Mouse (Mus musculus): ENCODE results near the gene Snrpa.

Gene Snrpa

GRCm38 (mm10) chr7:27198779-27199178 lies 2.7 kb upstream of the Snrpa start:
- no peak for DNase-seq (ENCODE audit: low spot score)

GRCm38 (mm10) chr7:27198355-27198754 lies 2.3 kb upstream of the Snrpa start:
- no peak for DNase-seq (ENCODE audit: low spot score)

GRCm38 (mm10) chr7:27197634-27198033 lies 1.6 kb upstream of the Snrpa start:
- DNase-seq (ENCODE audit: low spot score): no peak

- no peak for DNase-seq (ENCODE audit: low spot score)
Measured at GRCm38 (mm10) chr7:27197136-27197535, 1.1 kb upstream of the Snrpa start.

GRCm38 (mm10) chr7:27193731-27194130 lies 2.3 kb downstream of the Snrpa start:
- no peak for DNase-seq (ENCODE audit: low spot score)

DNA sequence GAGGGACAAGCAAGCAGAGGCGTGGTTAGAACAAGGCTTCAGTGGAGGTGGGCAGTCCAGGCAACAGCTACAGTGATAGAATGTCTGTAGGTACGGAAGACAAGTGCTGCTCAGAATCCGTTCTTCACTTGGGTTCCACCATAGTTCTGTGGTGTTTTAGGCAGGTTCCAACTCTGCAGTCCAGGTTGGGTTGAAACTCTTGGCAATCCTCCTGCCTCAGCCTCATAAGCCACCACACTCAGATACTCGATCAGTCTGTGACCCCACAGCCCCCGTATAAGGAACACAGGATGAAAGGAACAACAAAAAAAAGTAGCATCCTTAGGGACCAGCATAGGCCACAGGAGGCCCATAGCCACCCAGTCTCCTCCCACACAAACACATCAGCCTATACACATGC lies 3.6 kb downstream of the Snrpa start:
- DNase-seq (ENCODE audit: low spot score): no peak

DNA sequence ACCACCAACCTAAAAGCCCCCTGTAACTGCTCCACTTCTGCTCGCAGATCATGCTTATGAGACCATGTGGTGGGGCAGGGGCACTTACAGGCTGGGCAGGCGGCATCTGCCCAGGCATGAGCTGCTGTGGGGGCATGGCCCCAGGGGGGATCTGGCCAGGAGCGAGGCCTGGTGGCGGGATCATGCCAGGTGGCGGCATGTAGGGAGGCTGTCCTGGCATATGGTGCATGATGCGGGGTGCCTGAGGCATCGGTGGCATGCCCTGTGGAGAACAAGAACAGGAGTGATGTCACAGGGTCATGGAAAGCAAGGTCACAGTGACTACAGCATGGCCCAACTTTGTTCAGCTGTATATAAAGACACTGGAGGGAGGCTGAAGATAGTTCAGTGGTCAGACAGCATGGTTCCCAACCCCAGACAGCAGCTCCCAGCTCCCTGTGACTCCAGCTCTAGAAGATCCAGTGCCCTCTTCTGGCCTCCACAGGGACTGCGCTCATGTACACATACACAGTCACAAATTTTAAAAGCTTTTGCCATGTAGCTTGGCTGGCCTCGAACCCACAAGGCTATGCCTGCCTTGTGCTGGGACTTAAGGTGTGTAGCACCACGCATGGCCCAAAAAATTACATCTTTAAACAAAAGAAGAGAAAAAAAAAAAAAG lies 6.7 kb downstream of the Snrpa start:
- DNase-seq (ENCODE audit: low spot score): no peak

DNA sequence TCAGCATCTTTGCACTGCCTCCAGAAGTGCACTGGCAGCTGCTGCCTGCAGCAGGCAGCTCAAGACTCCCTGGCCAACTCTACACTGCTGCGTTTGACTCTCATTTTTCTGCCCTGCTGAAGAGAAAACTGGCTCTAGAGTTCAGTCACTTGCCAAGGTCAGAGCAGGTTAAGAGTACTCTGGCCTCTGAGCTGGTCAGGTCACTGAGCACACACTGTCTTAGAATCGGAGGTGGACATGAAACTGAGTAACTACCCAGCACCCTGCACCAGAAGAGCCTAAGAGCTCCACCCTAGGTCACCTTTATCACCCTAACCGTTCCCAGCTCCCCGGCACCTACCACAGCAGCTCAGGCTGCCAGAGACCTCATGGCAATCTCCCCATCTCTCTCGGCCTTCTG lies 10.1 kb downstream of the Snrpa start:
- DNase-seq (ENCODE audit: low spot score): no peak

- peak; percentile 68 for DNase-seq (ENCODE audit: low spot score)
Measured at GRCm38 (mm10) chr7:27184964-27185363, 11.1 kb downstream of the Snrpa start.

DNA sequence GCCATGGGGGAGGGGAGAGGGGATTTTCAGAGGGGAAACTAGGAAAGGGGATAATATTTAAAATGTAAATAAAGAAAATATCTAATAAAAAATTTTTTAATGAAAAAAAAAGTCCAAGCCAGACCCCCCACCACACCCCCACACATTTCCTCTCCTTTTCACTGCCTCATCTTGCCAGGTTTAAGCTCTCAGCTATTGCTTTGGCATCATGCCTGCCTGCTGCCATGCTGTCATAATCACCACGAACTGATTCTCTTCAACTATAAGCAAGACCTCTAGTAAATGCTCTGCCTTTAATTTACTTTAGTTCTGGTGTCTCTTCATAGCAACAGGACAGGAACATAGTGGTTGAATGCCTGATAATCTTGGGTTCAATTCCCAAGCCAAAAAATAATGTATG lies 13.6 kb downstream of the Snrpa start:
- no peak for DNase-seq (ENCODE audit: low spot score)

DNA sequence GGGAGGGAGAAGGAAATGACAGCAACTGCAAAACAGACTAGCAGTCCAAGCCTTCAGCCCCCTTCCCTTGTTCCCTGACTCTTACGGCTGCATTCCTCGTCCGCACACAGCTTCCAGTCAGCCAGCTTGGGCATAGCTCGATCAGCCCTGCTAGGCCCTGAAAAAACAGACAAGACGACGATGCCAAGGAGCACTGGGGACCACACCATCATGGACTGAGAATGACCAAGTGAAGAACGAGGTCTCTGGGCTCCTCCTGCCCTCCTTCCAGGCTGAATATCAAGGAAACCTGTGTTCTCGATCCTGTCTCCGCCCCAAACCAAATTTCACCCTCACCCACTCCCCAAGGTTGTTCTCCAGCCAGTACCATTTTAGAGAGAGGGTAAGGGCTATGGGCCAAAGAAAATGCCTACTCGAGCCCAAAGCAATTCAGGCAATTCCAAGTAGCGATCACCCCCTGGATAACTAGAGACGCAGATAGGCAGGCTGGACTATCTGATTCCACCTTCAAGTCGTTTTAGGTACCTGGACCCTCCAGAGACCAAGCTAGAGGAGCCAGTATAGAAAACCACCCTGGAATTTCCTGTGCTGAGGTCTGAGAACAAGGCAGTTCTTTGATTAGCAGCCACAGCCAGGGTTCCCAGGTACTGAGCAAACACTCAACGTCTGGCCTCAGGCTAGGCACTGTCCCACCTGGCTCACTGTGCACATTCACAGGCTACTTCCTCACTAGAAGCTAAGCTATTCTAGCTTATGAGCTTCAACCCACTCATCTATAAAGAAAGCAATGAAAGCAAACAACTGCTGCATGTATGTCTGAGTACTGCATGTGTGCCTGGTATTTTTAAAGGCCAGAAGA lies 15.0 kb downstream of the Snrpa start, which contains the start of the genes Gm21983 and Mia:
Gene Gm21983 (minus strand): TSS at position 250 of the 859 bp plus-strand sequence.
Gene Mia (minus strand): TSS at position 321 of the 859 bp plus-strand sequence.
- no peak for DNase-seq (ENCODE audit: low spot score)

DNA sequence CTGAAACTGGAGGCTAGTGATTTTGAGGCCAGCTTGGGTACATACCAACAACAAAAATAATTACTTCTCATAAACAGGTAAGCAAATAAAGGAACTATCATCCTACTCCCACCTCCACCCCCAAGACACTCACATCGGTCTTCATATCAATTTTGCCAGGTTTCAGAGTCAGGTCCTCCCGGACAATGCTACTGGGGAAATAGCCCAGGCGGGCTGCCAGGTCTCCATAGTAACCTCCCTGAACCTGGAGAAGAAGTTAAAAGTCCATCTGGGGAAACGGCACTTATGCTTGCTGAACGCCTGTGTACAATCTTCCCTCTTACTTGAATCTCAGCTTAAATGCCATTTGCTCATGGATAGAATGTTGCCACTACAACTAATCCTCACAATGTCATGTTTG lies 16.0 kb downstream of the Snrpa start:
- peak; percentile 69 for DNase-seq (ENCODE audit: low spot score)

GRCm38 (mm10) chr7:27179217-27179918 lies 16.7 kb downstream of the Snrpa start:
- no peak for DNase-seq (ENCODE audit: low spot score)

DNA sequence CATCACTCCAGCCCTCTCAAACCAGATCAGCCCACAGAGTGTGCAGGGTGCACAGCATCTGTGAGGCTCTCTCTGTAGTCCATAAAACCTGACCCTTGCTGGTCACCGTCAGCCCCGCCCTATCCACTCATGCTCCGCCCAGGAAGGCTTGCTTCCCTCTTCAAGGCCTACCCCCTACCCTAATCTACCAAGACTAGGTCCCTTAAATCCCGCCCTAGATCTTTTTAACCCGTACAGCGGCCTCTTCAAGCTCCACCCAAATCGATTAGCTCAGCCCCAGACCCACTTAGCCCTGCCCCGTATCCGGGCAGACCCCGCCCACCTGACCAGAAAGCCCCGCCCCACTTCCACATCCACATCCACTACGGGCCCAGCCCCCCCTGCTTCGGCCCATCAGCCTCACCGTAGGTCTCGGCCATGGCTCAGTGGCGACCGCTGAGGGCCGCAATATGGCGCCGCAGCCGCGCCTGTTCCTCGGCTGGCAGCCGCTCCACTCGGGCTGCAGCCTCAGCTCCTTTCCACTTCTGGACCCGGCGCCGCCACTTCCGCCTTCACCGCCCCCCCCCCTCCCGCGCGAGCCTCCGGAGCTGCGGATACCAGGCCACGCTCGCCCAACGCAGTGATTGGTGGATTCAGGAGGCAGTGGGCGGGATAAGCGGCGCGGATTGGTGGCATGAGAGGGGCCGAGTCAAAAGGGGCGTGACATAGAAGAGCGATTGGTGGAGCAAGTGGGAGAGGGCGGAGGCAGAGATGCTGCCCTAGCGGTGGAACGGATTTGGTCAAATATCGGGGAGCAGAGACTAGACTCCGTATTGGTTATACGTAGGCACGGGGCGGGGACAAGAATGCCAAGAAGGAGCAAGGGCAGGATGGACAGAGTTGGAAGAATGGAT lies 17.5 kb downstream of the Snrpa start, which contains the start of gene Rab4b:
Gene Rab4b (minus strand): TSS at position 573 of the 893 bp plus-strand sequence.
- DNase-seq (ENCODE audit: low spot score): peak; percentile 98

DNA sequence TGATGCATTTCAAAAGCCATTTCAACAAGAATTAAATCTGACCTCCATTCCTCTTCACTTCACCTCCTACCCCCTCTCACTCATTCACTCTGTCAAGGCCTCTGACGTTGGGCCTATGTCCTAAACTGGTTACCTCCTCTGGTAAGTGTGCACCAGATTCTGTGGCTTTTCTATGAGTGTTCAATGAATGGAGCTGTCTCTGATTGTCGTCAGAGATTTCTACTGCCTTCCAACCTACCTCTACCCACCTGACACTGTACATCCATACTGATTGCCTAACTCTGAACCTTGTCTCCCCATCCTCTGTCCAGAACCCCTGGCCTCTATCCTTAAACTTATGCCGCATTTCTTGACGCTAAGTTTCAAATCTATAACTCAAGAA lies 18.1 kb downstream of the Snrpa start:
- DNase-seq (ENCODE audit: low spot score): no peak

- peak; percentile 66 for DNase-seq (ENCODE audit: low spot score)
Measured at GRCm38 (mm10) chr7:27174896-27175295, 21.2 kb downstream of the Snrpa start.

GRCm38 (mm10) chr7:27174496-27174895 lies 21.6 kb downstream of the Snrpa start:
- peak; percentile 74 for DNase-seq (ENCODE audit: low spot score)

GRCm38 (mm10) chr7:27170981-27171380 lies 25.1 kb downstream of the Snrpa start:
- no peak for DNase-seq (ENCODE audit: low spot score)

DNA sequence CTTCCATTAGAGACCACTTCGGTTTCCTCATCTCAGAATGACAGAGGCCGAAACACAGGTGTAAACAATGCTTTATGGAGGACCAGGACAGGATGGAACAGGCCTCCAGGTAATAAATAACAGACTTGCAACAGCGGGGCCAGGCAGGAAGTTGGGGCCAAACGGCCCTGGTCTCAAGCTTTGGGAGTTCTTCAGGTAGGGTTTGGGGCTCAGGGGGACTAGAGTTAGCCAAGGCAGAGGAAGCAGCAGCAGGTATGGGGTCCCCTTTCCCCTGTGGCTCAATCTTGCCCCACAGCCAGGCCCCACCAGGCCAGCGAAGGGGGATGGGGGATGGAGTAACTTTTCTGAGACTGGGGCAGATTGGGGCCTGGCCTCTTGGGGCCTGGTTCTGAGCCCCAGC lies 27.7 kb downstream of the Snrpa start:
- no peak for DNase-seq (ENCODE audit: low spot score)

DNA sequence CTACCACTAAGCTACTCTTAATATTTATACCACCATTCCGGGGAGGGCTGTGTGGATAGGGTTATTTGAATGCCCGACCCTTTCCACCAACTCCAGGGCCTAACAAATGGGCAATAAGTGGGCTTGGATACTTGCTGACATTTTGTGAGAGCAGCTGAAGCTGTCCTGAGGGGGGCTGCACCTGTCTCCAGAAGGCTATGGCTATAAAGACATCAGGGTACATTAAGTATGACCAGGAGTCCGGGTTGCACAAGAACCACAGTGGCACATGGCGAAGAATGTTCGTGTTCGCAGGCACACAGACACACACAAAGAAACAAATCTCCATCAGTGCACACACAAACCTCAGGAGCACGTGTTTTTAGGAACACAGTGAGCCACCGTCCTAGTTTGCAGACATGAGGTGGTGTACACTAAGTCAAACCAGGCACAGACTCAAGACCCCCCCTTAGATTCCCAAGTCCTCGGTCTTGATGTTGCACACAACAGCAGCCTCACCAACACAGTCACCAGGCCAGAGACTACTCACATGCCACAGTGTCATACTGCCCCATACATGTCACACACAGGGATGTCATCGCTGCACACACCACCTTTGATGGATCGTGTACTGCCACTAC lies 28.5 kb downstream of the Snrpa start:
- DNase-seq (ENCODE audit: low spot score): no peak
